Mouse (Mus musculus) MEL (cell line): ENCODE measurements around the gene Letm1. TPM values are rescaled to one million over a fixed set of nuclear protein-coding genes. Genes with fewer than 3 reads are reported as not detected.

ENCODE experiments used
- DNase-seq: peaks from one replicate; pipeline ENCODE4 v3.0.0; 2011; ENCODE audit warnings: low read depth, low spot score
- H3K27ac ChIP-seq: 2 replicates; pipeline ENCODE4 v1.5.1; 2012; ENCODE audit warnings: low read depth, mild to moderate bottlenecking, control low read depth, low read length, moderate library complexity; ENCODE audit not compliant: control insufficient read depth
- H3K27me3 ChIP-seq, 2 experiments: fragments of 150-350 bp in 1 of 2; sonication (generic) in 1 of 2; 2 replicates each; pipeline ENCODE4 v1.6.1; 2012; ENCODE audit warnings: low read length in 2 of 2, mild to moderate bottlenecking in 2 of 2, improper control_type of control experiment in 1 of 2, moderate library complexity in 1 of 2; ENCODE audit not compliant: insufficient read depth in 2 of 2, control insufficient read depth in 1 of 2
- H3K36me3 ChIP-seq, 2 experiments: 2 replicates each; pipeline ENCODE4 v1.6.1; 2012 to 2014; ENCODE audit warnings: low read length in 2 of 2, improper control_type of control experiment in 1 of 2, inconsistent platforms in 1 of 2, mild to moderate bottlenecking in 1 of 2; ENCODE audit not compliant: insufficient read depth in 2 of 2, control insufficient read depth in 1 of 2
- H3K4me1 ChIP-seq, 2 experiments: fragments of 150-350 bp in 1 of 2; sonication (generic) in 1 of 2; 2 replicates each; pipeline ENCODE4 v1.6.1; 2012; ENCODE audit warnings: low read length in 2 of 2, improper control_type of control experiment in 1 of 2, mild to moderate bottlenecking in 1 of 2; ENCODE audit not compliant: insufficient read depth in 2 of 2, control insufficient read depth in 1 of 2
- H3K4me3 ChIP-seq, 2 experiments: fragments of 150-350 bp in 1 of 2; sonication (generic) in 1 of 2; 2 replicates each; pipeline ENCODE4 v1.5.1; 2012; ENCODE audit warnings: low read depth in 2 of 2, low read length in 2 of 2, mild to moderate bottlenecking in 2 of 2, moderate library complexity in 2 of 2, control low read depth in 1 of 2, improper control_type of control experiment in 1 of 2; ENCODE audit not compliant: control insufficient read depth in 1 of 2, insufficient read depth in 1 of 2
- H3K79me2 ChIP-seq: 2 replicates; pipeline ENCODE4 v1.6.1; 2012; ENCODE audit warnings: mild to moderate bottlenecking, low read length, moderate library complexity; ENCODE audit not compliant: control insufficient read depth, poor library complexity, insufficient read depth
- H3K9ac ChIP-seq: 2 replicates; pipeline ENCODE4 v1.6.1; 2012; ENCODE audit warnings: low read depth, mild to moderate bottlenecking, control low read depth, low read length, moderate library complexity; ENCODE audit not compliant: control insufficient read depth, poor library complexity, severe bottlenecking
- H3K9me3 ChIP-seq: fragments of 150-350 bp; sonication (generic); replicated peaks from 2 replicates; pipeline ENCODE4 v1.6.1; 2012; ENCODE audit warnings: mild to moderate bottlenecking, low read length, improper control_type of control experiment, moderate library complexity; ENCODE audit not compliant: insufficient read depth
- CTCF ChIP-seq, 3 experiments: IDR thresholded peaks in 2 of 3; conservative IDR thresholded peaks in 1 of 3; 2 replicates each; pipeline ENCODE4 v1.5.1; 2011 to 2012; ENCODE audit warnings: low read length in 3 of 3, low read depth in 2 of 3, mild to moderate bottlenecking in 2 of 3, improper control_type of control experiment in 1 of 3, inconsistent platforms in 1 of 3, mixed read lengths in 1 of 3, moderate library complexity in 1 of 3; ENCODE audit not compliant: control insufficient read depth in 1 of 3, insufficient read depth in 1 of 3, poor library complexity in 1 of 3, severe bottlenecking in 1 of 3
- E2F4 ChIP-seq: IDR thresholded peaks from 2 replicates; pipeline ENCODE4 v1.6.1; 2011; ENCODE audit warnings: low read depth, low read length, improper control_type of control experiment, borderline replicate concordance
- ELF1 ChIP-seq: IDR thresholded peaks from 2 replicates; pipeline ENCODE4 v1.6.1; 2014; ENCODE audit warnings: low read depth, mild to moderate bottlenecking, inconsistent platforms, low read length, improper control_type of control experiment, moderate library complexity
- EP300 ChIP-seq, 2 experiments: IDR thresholded peaks; 2 replicates each; pipeline ENCODE4 v1.6.1; 2011; ENCODE audit warnings: improper control_type of control experiment in 2 of 2, low read length in 2 of 2, low read depth in 1 of 2, mild to moderate bottlenecking in 1 of 2
- ETS1 ChIP-seq: IDR thresholded peaks from 2 replicates; pipeline ENCODE4 v1.6.1; 2012; ENCODE audit warnings: low read depth, mild to moderate bottlenecking, inconsistent platforms, low read length, improper control_type of control experiment, moderate library complexity
- GABPA ChIP-seq: IDR thresholded peaks from 2 replicates; pipeline ENCODE4 v1.6.1; 2012; ENCODE audit warnings: low read depth, mild to moderate bottlenecking, inconsistent platforms, low read length, improper control_type of control experiment, moderate library complexity
- GATA1 ChIP-seq: IDR thresholded peaks from 2 replicates; pipeline ENCODE4 v1.6.1; 2011; ENCODE audit warnings: low read depth, low read length, improper control_type of control experiment
- HCFC1 ChIP-seq: IDR thresholded peaks from 2 replicates; pipeline ENCODE4 v1.6.1; 2012; ENCODE audit warnings: low read depth, mild to moderate bottlenecking, inconsistent platforms, low read length, improper control_type of control experiment, moderate library complexity
- JUND ChIP-seq: IDR thresholded peaks from 2 replicates; pipeline ENCODE4 v1.6.1; 2011; ENCODE audit warnings: low read depth, mild to moderate bottlenecking, improper control_type of control experiment, low read length
- KAT2A ChIP-seq: conservative IDR thresholded peaks from 2 replicates; pipeline ENCODE4 v1.6.1; 2012; ENCODE audit warnings: low read depth, low read length, improper control_type of control experiment, inconsistent platforms
- MAX ChIP-seq: IDR thresholded peaks from 2 replicates; pipeline ENCODE4 v1.6.1; 2011; ENCODE audit warnings: low read length, improper control_type of control experiment
- MAZ ChIP-seq: IDR thresholded peaks from 2 replicates; pipeline ENCODE4 v1.6.1; 2012; ENCODE audit warnings: low read depth, mild to moderate bottlenecking, inconsistent platforms, low read length, improper control_type of control experiment
- MXI1 ChIP-seq: IDR thresholded peaks from 2 replicates; pipeline ENCODE4 v1.6.1; 2011; ENCODE audit warnings: mild to moderate bottlenecking, low read depth, low read length, improper control_type of control experiment
- MYC ChIP-seq: IDR thresholded peaks from 2 replicates; pipeline ENCODE4 v1.6.1; 2011; ENCODE audit warnings: low read depth, mild to moderate bottlenecking, low read length, improper control_type of control experiment, moderate library complexity
- NRF1 ChIP-seq: IDR thresholded peaks from 2 replicates; pipeline ENCODE4 v1.6.1; 2014; ENCODE audit warnings: low read depth, mild to moderate bottlenecking, inconsistent platforms, low read length, improper control_type of control experiment, moderate library complexity; ENCODE audit not compliant: poor library complexity, insufficient read depth, severe bottlenecking
- POLR2A ChIP-seq, 2 experiments: IDR thresholded peaks; 2 replicates each; pipeline ENCODE4 v1.6.1; 2011 to 2012; ENCODE audit warnings: low read length in 2 of 2, mild to moderate bottlenecking in 2 of 2, control low read depth in 1 of 2, improper control_type of control experiment in 1 of 2, low read depth in 1 of 2, moderate library complexity in 1 of 2; ENCODE audit not compliant: control insufficient read depth in 1 of 2, insufficient read depth in 1 of 2, poor library complexity in 1 of 2
- POLR2AphosphoS2 ChIP-seq: IDR thresholded peaks from 2 replicates; pipeline ENCODE4 v1.6.1; 2011; ENCODE audit warnings: low read length, improper control_type of control experiment
- POLR2AphosphoS5 ChIP-seq: IDR thresholded peaks from 2 replicates; pipeline ENCODE4 v1.6.1; 2012; ENCODE audit warnings: low read depth, borderline replicate concordance, mild to moderate bottlenecking, inconsistent platforms, low read length, moderate library complexity, mixed read lengths
- RCOR1 ChIP-seq: IDR thresholded peaks from 2 replicates; pipeline ENCODE4 v1.6.1; 2012; ENCODE audit warnings: low read depth, mild to moderate bottlenecking, inconsistent platforms, low read length, improper control_type of control experiment
- SIN3A ChIP-seq: IDR thresholded peaks from 2 replicates; pipeline ENCODE4 v1.6.1; 2012; ENCODE audit warnings: low read length, improper control_type of control experiment, inconsistent platforms
- SMC3 ChIP-seq: IDR thresholded peaks from 2 replicates; pipeline ENCODE4 v1.6.1; 2011; ENCODE audit warnings: low read depth, low read length, improper control_type of control experiment
- TBP ChIP-seq: IDR thresholded peaks from 2 replicates; pipeline ENCODE4 v1.8.0; 2011; ENCODE audit warnings: low read depth, low read length, improper control_type of control experiment
- USF1 ChIP-seq: IDR thresholded peaks from 2 replicates; pipeline ENCODE4 v1.6.1; 2014; ENCODE audit warnings: low read depth, mild to moderate bottlenecking, inconsistent platforms, low read length, improper control_type of control experiment, moderate library complexity
- USF2 ChIP-seq, 2 experiments: IDR thresholded peaks; 2 replicates each; pipeline ENCODE4 v1.6.1; 2011 to 2012; ENCODE audit warnings: improper control_type of control experiment in 2 of 2, low read length in 2 of 2, borderline replicate concordance in 1 of 2, inconsistent platforms in 1 of 2, low read depth in 1 of 2, mild to moderate bottlenecking in 1 of 2; ENCODE audit not compliant: insufficient read depth in 1 of 2
- ZC3H11A ChIP-seq: IDR thresholded peaks from 2 replicates; pipeline ENCODE4 v1.6.1; 2012; ENCODE audit warnings: low read depth, mild to moderate bottlenecking, inconsistent platforms, low read length, improper control_type of control experiment
- ZMIZ1 ChIP-seq: IDR thresholded peaks from 2 replicates; pipeline ENCODE4 v1.6.1; 2012; ENCODE audit warnings: low read depth, mild to moderate bottlenecking, inconsistent platforms, low read length, improper control_type of control experiment, moderate library complexity
- polyA plus RNA-seq, 2 experiments: library from polyadenylated mRNA; stranded (reverse) in 1 of 2; unstranded in 1 of 2; fragments of >175 nt in 1 of 2; fragments of >200 nt in 1 of 2; gene quantifications; 2 replicates each; pipeline versions ENCODE4 v1.2.1 to v1.2.4; 2012; ENCODE audit warnings: low replicate concordance in 2 of 2, low read depth in 1 of 2; ENCODE audit not compliant: insufficient read length in 2 of 2, insufficient read depth in 1 of 2, missing spikeins in 1 of 2
- total RNA-seq: library from RNA; depleted of rRNA; stranded (reverse); fragments of 300-350 nt; gene quantifications from 2 replicates; pipeline ENCODE4 v1.2.3, GENCODE M21; 2012

Gene Letm1
- total and polyA plus RNA-seq, 3 experiments: 59.5 to 127 (median 119) TPM

DNA sequence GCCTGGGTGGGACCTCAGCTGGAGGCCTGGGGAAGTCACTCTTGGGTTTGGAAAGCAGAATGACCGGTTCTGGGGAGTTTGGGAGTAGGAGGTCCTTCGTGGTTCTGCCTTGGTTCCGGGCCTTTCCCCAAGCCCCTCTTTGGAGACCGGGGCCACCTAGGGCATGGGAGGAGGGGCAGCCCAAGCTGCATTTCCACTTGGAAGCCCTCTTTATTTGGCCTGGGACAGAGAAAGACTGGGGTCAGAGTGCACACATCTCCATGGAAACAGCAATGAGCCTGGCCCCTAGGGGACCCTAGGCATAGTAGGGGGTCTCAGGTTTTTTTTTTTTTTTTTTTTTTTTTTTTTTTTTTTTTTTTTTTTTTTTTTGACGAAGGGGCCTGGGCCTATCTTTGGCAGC lies 35.5 kb upstream of the Letm1 start:
- no peak overlapping the region for H3K27ac ChIP-seq
- H3K27me3 ChIP-seq: no peaks in the 10 kb centered on the region
- no peak overlapping the region for H3K9ac ChIP-seq
- no peak for DNase-seq
- peaks cover 0 to 34% of the 10 kb centered on the region in 2 experiments; a peak in 2 of 4 replicates for H3K36me3 ChIP-seq
- no peaks in the 10 kb centered on the region for H3K9me3 ChIP-seq
- peaks cover 11 to 30% of the 10 kb centered on the region in 2 experiments for H3K4me1 ChIP-seq
- TF ChIP-seq USF2 (IDR thresholded peaks at IDR 0.05; ENCODE audit: borderline replicate concordance in 1 of 2, insufficient read depth in 1 of 2, low read depth in 1 of 2, low read length in 2 of 2) (no peak), POLR2AphosphoS2 (no peak), ELF1 (no peak), KAT2A (no peak), CTCF (IDR thresholded peaks at IDR 0.05 in 2 of 3, conservative IDR thresholded peaks at IDR 0.05 in 1 of 3; ENCODE audit: control insufficient read depth in 1 of 3, insufficient read depth in 1 of 3, low read depth in 2 of 3, low read length in 3 of 3, poor library complexity in 1 of 3, severe bottlenecking in 1 of 3) (no peak), USF1 (no peak), POLR2A (IDR thresholded peaks at IDR 0.05; ENCODE audit: control insufficient read depth in 1 of 2, insufficient read depth in 1 of 2, low read depth in 1 of 2, low read length in 2 of 2, poor library complexity in 1 of 2) (no peak; a peak in 1 of 4 replicates), ZC3H11A (no peak), GATA1 (no peak), MYC (no peak), GABPA (no peak), NRF1 (no peak), JUND (no peak), ZMIZ1 (no peak), MAZ (no peak), HCFC1 (no peak)
- H3K79me2 ChIP-seq: peaks cover 24% of the 10 kb centered on the region
- no peak overlapping the region for H3K4me3 ChIP-seq

DNA sequence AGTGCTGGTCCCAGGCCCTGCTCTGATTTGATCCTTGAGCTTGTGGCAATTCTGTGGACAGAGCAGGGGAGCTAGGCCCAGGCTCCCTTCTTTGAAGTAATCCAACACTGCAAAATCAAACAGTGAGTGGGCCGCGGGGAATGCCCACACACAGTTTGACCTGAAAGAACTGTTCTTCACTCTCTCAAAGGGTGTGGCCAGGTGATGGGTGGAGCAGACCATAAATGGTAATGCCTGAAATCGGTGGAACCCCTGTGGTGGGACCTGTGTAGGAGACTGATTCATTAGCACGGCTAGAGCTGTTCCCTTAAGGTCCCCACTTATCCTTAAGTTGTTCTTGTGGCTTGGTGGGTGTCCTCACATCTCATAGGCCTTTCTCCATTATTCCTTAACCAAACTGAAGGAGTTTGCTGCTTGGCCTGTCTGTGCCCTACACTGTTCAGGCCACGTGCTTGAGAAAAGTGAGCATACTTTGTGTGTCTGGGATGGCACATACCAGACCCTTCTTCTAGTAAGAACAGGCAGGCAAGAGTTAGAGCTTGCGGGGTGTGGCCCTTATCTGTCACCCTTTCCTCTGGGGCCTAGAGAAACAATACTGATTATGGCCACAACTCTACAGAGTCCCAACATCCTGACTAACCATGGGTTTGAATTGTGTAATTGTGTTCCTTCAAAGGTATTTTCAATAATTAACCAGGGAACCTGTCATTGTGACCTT lies 33.5 kb upstream of the Letm1 start:
- peak; percentile 72 for DNase-seq
- Histone ChIP-seq H3K36me3 (peaks cover 0 to 20% of the 10 kb centered on the region in 2 experiments; a peak in 2 of 4 replicates), H3K4me3 (no peak overlapping the region)
- TF ChIP-seq EP300 (IDR thresholded peaks at IDR 0.05; ENCODE audit: low read depth in 1 of 2, low read length in 2 of 2) (peak; percentile 50 to 55; a peak in 3 of 4 replicates), ETS1 (no peak), USF1 (0 out of 2 replicates have a peak, but pooled peaks have one; percentile 22), TBP (no peak), MYC (peak; percentile 60; the same call in 1 of the 2 replicates), USF2 (IDR thresholded peaks at IDR 0.05; ENCODE audit: borderline replicate concordance in 1 of 2, insufficient read depth in 1 of 2, low read depth in 1 of 2, low read length in 2 of 2) (no peak), SIN3A (no peak; the same call in 1 of the 2 replicates), POLR2A (IDR thresholded peaks at IDR 0.05; ENCODE audit: control insufficient read depth in 1 of 2, insufficient read depth in 1 of 2, low read depth in 1 of 2, low read length in 2 of 2, poor library complexity in 1 of 2) (0 out of 4 replicates have a peak, but pooled peaks of 1 of the 2 experiments have one; percentile 16), E2F4 (no peak), MAX (peak; percentile 71), RCOR1 (peak; percentile 55), GATA1 (peak; percentile 81), HCFC1 (0 out of 2 replicates have a peak, but pooled peaks have one; percentile 36), SMC3 (no peak), MXI1 (peak; percentile 57; the same call in 1 of the 2 replicates), JUND (no peak), POLR2AphosphoS5 (no peak)
- TF ChIP-seq, all 39 proteins: peak for 9
- Histone ChIP-seq H3K27me3 (no peaks in the 10 kb centered on the region), H3K4me1 (peaks cover 8 to 24% of the 10 kb centered on the region in 2 experiments), H3K9me3 (no peaks in the 10 kb centered on the region), H3K9ac (peak overlapping the region; percentile 5; the same call in 1 of the 2 replicates), H3K27ac (no peak overlapping the region), H3K79me2 (peaks cover 12% of the 10 kb centered on the region)
